Mouse (Mus musculus): ENCODE results near the gene Ccpg1.

The Ccpg1 gene

GRCm38 (mm10) chr9:72985250-72986220 lies at the start of gene Ccpg1, which contains the start of gene Ccpg1os:
Gene Ccpg1, plus strand, starts transcription at chr9:72985429.
Gene Ccpg1os, minus strand, starts transcription at chr9:72985382.
- in situ Hi-C loops (cut with MseI, MboI), result no loop called here

GRCm38 (mm10) chr9:72936301-72936700 lies 48.9 kb upstream of the Ccpg1 start:
- in situ Hi-C loops (cut with MseI, MboI), result no loop called here

GRCm38 (mm10) chr9:72943424-72943823 lies 41.8 kb upstream of the Ccpg1 start:
- in situ Hi-C loops (cut with MseI, MboI), result no loop called here

GRCm38 (mm10) chr9:72944286-72944685 lies 40.9 kb upstream of the Ccpg1 start:
- in situ Hi-C loops (cut with MseI, MboI), result no loop called here

GRCm38 (mm10) chr9:72947010-72947409 lies 38.2 kb upstream of the Ccpg1 start:
- in situ Hi-C loops (cut with MseI, MboI), result no loop called here

GRCm38 (mm10) chr9:72949572-72949971 lies 35.7 kb upstream of the Ccpg1 start:
- in situ Hi-C loops (cut with MseI, MboI), result no loop called here

GRCm38 (mm10) chr9:72954746-72955145 lies 30.5 kb upstream of the Ccpg1 start:
- in situ Hi-C loops (cut with MseI, MboI), result no loop called here

- in situ Hi-C loops (cut with MseI, MboI), result no loop called here
These were observed 29.7 kb upstream of the Ccpg1 start for GRCm38 (mm10) chr9:72955546-72955945.

- in situ Hi-C loops (cut with MseI, MboI), result no loop called here
These were observed 26.4 kb upstream of the Ccpg1 start, which contains the start of the genes Dyx1c1 and Gm44503 for GRCm38 (mm10) chr9:72958521-72959450. Gene Dyx1c1, plus strand, starts transcription at chr9:72958785. Gene Gm44503, plus strand, starts transcription at chr9:72958852.

GRCm38 (mm10) chr9:72961346-72961745 lies 23.9 kb upstream of the Ccpg1 start:
- in situ Hi-C loops (cut with MseI, MboI), result loop anchor here in 1 of 2 experiments (10.0 kb wide), 1 partner anchor 133 kb away; no protein-coding TSS in a partner anchor

- in situ Hi-C loops (cut with MseI, MboI), result loop anchor here in 1 of 2 experiments (10.0 kb wide), 1 partner anchor 133 kb away; no protein-coding TSS in a partner anchor
These were observed 23.3 kb upstream of the Ccpg1 start for GRCm38 (mm10) chr9:72961959-72962358.

- in situ Hi-C loops (cut with MseI, MboI), result loop anchor here in 1 of 2 experiments (10.0 kb wide), 1 partner anchor 126 kb away; no protein-coding TSS in a partner anchor
These were observed 16.7 kb upstream of the Ccpg1 start for GRCm38 (mm10) chr9:72968349-72969061.

- in situ Hi-C loops (cut with MseI, MboI), result loop anchor here in 1 of 2 experiments (10.0 kb wide), 1 partner anchor 125 kb away; no protein-coding TSS in a partner anchor
These were observed 15.4 kb upstream of the Ccpg1 start for GRCm38 (mm10) chr9:72969874-72970273.

- in situ Hi-C loops (cut with MseI, MboI), result no loop called here
These were observed 12.8 kb upstream of the Ccpg1 start for GRCm38 (mm10) chr9:72972435-72972834.

- in situ Hi-C loops (cut with MseI, MboI), result no loop called here
These were observed 12.2 kb upstream of the Ccpg1 start for GRCm38 (mm10) chr9:72972984-72973383.

- in situ Hi-C loops (cut with MseI, MboI), result no loop called here
These were observed 10.5 kb upstream of the Ccpg1 start for GRCm38 (mm10) chr9:72974734-72975133.

GRCm38 (mm10) chr9:72975242-72975641 lies 10.0 kb upstream of the Ccpg1 start:
- in situ Hi-C loops (cut with MseI, MboI), result no loop called here

GRCm38 (mm10) chr9:72983066-72983465 lies 2.2 kb upstream of the Ccpg1 start:
- in situ Hi-C loops (cut with MseI, MboI), result no loop called here

- in situ Hi-C loops (cut with MseI, MboI), result no loop called here
These were observed 2.5 kb downstream of the Ccpg1 start for GRCm38 (mm10) chr9:72987703-72988102.

- in situ Hi-C loops (cut with MseI, MboI), result no loop called here
These were observed 3.5 kb downstream of the Ccpg1 start for GRCm38 (mm10) chr9:72988706-72989105.

- in situ Hi-C loops (cut with MseI, MboI), result no loop called here
These were observed 6.2 kb downstream of the Ccpg1 start for GRCm38 (mm10) chr9:72991420-72991819.

Data from mouse trophoblast stem cell (cell line).